Mouse (Mus musculus): ENCODE data around the gene Prodh2. TPM values are rescaled to one million over a fixed set of nuclear protein-coding genes. Genes with fewer than 3 reads are reported as not detected.

Prodh2 gene
- polyA plus RNA-seq, 1 experiment = not detected

GRCm38 (mm10) chr7:30526981-30527380, 33.6 kb downstream of the Prodh2 start:
- TF ChIP-seq GATA1 (IDR thresholded peaks at IDR 0.05; ENCODE audit: low read length) = no peak

- no peak for TF ChIP-seq GATA1 (IDR thresholded peaks at IDR 0.05; ENCODE audit: low read length)
Observed at GRCm38 (mm10) chr7:30531291-30531815, 37.9 kb downstream of the Prodh2 start.

GRCm38 (mm10) chr7:30532931-30533330, 39.5 kb downstream of the Prodh2 start:
- TF ChIP-seq GATA1 (IDR thresholded peaks at IDR 0.05; ENCODE audit: low read length) = no peak

DNA sequence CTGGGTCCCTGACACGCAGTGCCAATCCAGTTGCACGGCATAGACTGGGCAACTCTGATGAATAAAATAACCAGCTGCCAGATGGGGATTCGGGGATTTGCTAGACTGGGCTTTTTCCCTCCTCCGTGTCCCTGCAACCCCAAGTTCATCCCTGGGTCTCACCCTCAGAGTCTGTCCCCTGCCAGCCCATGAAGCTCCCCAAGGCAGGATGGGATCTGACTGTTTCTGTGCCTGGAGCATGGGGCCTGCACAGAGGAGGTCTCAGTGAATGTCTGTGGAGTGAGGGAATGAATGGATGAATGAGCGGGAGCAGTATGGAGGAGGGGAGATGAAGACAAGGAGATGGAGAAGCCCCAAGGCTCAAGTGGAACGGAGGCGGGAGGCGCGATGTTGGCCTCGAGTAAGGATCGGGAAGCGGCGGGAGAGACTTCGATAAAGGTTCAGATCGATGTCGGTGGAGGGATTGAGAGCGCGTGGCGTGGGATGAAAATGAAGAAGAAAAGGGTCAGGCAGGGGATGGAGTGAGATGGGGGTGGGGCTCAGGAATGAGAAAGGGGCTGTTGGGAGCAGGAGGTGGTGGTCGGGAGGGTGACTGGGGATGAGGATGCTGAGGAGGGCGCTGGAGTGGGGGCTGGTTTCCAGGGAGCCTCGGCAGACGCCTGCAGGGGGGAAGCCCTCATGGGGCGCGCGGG, 40.7 kb downstream of the Prodh2 start:
- TF ChIP-seq GATA1 (IDR thresholded peaks at IDR 0.05; ENCODE audit: low read length) = no peak

DNA sequence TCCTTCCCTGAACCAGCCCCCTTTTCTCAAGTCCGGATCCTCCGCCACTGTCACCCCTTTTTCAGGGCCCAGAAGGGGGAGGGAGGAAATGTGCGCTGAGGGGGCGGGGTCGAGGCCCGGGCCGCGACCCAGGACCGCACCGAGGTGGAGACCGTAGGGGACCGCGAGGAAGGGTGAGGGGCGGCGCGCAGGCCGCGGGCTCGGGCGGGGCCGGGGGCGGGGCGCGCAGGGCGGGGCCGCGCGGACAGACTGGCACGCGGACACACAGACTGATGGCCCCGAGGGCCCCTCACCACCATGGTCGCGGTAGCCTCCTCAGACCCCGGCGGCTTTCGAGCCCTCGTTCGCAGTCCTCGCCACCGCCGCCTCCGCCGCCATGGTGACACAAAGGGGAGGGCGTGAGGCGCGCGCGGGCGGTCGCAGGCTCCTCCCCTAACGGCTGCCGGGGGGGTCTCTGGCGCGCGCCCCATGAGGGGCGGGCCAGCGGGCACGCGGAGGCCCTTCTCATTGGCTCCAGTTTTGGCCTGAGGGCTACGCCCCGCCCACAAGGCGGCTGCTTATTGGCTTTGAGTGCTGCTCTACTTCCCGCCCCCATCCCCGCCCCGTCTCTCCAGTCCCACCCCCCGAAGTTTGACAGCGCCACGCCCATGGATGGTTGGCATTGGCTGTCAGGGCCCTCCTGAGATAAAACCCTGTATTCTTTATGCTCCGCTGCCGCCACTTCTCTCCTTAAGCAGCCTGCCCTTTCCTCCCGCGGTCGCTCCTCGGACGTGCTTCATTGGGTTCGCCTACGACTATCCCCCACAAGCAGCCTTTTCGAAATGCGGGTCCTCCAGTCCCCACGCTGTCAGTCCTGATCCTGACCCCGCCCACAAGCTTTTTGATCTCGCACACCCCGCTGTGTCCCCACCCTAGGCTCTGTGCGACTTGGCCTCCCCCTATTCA, 41.5 kb downstream of the Prodh2 start, which contains the start of gene Arhgap33:
Gene Arhgap33 (minus strand): TSS at position 428 of the 945 bp plus-strand sequence.
- no peak for TF ChIP-seq GATA1 (IDR thresholded peaks at IDR 0.05; ENCODE audit: low read length)

DNA sequence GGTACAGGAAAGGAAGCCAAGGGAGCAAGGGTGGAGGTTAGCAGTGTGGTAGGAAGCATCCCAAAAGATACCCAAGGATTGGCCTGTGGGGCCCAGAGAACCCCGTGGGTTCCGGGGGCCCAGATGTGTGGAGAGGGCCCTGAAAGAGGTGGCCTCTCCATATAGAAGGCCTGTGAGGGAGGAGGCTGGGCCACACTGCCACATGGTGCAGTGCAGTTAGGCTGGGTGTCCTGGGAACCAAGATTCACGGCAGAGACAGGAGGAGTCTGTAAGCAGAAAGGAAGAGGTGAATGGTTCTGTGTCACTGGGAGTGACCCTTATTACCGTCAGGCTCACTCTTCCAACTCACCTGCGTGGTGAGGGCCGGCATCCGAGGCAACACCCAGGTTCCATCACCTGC, 47.1 kb downstream of the Prodh2 start:
- TF ChIP-seq GATA1 (IDR thresholded peaks at IDR 0.05; ENCODE audit: low read length) = no peak

DNA sequence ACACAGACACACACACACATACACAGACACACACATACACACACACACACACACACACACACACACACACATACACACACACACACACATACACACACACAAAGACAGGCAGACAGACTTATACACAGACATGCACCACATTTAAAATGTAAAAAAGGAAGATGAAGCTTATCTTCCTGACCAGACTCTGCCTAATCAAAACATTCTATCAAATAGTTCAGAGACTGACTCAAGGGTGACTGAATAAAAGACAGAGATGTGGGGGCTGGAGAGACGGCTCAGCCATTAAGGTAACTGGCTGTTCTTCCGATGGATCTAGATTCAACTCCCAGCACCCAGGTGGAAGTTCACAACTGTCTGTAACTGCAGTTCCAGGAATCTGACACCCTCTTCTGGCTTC, 50.9 kb downstream of the Prodh2 start:
- peak; percentile 37 for TF ChIP-seq GATA1 (IDR thresholded peaks at IDR 0.05; ENCODE audit: low read length)

GRCm38 (mm10) chr7:30549880-30550279, 56.5 kb downstream of the Prodh2 start:
- no peak for TF ChIP-seq GATA1 (IDR thresholded peaks at IDR 0.05; ENCODE audit: low read length)

DNA sequence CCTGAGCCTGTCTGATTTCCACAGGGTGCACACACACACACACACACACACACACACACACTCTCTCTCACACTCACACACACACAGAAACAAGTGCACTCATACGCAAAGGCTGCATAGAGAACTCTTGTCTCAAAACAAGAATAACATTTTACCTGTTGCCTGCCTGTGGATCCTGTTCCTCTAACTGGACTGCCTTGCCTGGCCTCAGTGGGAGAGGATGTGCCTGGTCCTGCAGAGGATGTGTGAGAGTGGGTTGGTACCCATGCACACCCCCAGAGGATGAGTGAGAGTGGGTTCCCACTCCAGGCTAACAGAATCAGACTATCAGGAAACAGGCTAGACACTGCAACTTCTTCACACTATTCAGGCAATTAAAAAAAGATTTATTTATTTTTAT, 57.2 kb downstream of the Prodh2 start:
- no peak for TF ChIP-seq GATA1 (IDR thresholded peaks at IDR 0.05; ENCODE audit: low read length)

- no peak for TF ChIP-seq GATA1 (IDR thresholded peaks at IDR 0.05; ENCODE audit: low read length)
Observed at GRCm38 (mm10) chr7:30551445-30552101, 58.2 kb downstream of the Prodh2 start.

DNA sequence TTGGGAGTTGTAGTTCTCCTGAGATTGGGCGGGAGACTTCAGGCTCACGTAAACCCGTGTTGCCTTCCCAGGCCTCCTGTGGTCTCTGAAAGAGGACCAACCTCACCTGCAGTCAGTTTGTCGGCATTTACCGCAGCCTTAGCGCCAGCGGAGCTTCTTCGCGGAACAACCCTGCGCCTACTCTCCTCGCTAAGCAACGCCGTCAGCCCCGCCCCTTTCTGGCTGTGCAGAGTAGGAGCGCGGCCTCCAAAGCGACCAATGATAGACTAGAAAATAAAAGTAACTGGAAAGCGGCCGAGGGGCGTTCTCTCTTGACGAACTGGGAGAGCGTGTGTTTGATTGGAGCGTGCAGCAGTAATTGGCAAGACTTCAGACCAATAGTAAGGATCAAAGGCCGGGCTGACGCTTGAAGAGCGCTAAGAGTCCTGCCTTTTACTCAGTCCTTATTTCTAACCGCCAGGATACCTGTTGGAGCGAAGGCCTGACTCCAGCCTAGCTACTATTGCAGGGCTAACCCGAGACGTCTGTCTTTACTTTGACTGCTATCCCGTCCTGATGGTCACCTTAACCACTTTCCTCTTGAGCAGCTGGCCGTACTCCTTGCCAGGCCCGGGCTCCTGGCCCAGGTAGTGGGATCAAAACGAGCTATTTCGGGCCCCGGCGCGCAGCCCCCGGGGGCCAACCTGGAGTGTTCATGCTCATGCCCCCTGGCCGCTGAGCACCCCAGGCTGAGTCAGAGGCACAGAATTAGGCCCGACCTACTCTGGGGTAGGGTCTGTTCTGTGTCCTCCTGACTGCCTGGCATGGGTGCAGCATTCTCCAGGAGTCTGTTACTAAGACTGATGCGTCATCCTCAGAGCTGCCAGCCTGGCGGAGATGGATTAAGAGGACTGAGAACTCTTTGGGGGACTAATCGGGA, 58.9 kb downstream of the Prodh2 start, which contains the start of the genes Hspb6 and Proser3:
Gene Hspb6 (plus strand): TSS at position 77 of the 919 bp plus-strand sequence.
Gene Proser3 (minus strand): TSS at position 198 of the 919 bp plus-strand sequence.
- no peak for TF ChIP-seq GATA1 (IDR thresholded peaks at IDR 0.05; ENCODE audit: low read length)

GRCm38 (mm10) chr7:30553021-30553589, 59.7 kb downstream of the Prodh2 start:
- TF ChIP-seq GATA1 (IDR thresholded peaks at IDR 0.05; ENCODE audit: low read length) = no peak

- TF ChIP-seq GATA1 (IDR thresholded peaks at IDR 0.05; ENCODE audit: low read length) = no peak
Observed at GRCm38 (mm10) chr7:30553810-30554584, 60.6 kb downstream of the Prodh2 start.
